Mouse (Mus musculus): Measurements from ENCODE around the gene Bloc1s5. TPM values are rescaled to one million over a fixed set of nuclear protein-coding genes. Genes with fewer than 3 reads are reported as not detected.
A peak's percentile ranks its signal among the peaks of the same experiment; 100 is the strongest.
"Not testable (repeated sequence)": the region's sequence is repeated elsewhere in the genome, so short reads cannot be mapped to it uniquely, and the experiment has no call there.

Gene Bloc1s5
- total RNA-seq (2014; fragmentation: Nextera tagmentation), result 13.1 and 18.0 TPM in 2 replicates
- 13.7 and 15.9 TPM in 2 replicates for total RNA-seq (2017)

GRCm38 (mm10) chr13:38634800-38635269 is at the start of gene Bloc1s5:
Gene Bloc1s5, minus strand, starts transcription at chr13:38635109.
- ATAC-seq (replicated peaks; ENCODE audit: low FRiP score, low TSS enrichment, poor library complexity, severe bottlenecking), result peak; percentile 83

DNA sequence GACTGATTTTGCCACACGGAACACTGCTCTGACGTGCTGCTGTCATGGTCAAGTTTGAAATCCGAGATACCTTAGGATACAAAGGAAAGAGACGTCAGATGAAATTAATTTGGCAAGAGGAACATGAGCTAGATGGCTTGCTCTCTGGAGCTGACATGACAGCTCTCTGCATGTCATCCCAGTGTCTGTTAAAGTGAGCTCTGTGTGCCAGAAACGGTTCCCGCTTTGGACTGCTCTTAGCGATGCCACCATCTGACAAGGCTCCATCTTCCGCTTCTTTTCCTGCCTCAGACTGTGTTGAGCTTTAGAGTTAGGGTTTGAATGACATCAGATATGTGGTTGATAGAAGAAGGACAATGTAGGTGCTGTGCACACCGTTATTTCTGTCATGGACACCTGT is 37.4 kb upstream of the Bloc1s5 start:
- no peak for ATAC-seq (replicated peaks; ENCODE audit: low FRiP score, low TSS enrichment, poor library complexity, severe bottlenecking)

GRCm38 (mm10) chr13:38671451-38671850 is 36.5 kb upstream of the Bloc1s5 start:
- ATAC-seq (replicated peaks; ENCODE audit: low FRiP score, low TSS enrichment, poor library complexity, severe bottlenecking), result not testable (repeated sequence)

- ATAC-seq (replicated peaks; ENCODE audit: low FRiP score, low TSS enrichment, poor library complexity, severe bottlenecking), result no peak
Measured at GRCm38 (mm10) chr13:38670051-38670450, 35.1 kb upstream of the Bloc1s5 start.

GRCm38 (mm10) chr13:38668514-38668913 is 33.6 kb upstream of the Bloc1s5 start:
- ATAC-seq (replicated peaks; ENCODE audit: low FRiP score, low TSS enrichment, poor library complexity, severe bottlenecking), result peak; percentile 88

DNA sequence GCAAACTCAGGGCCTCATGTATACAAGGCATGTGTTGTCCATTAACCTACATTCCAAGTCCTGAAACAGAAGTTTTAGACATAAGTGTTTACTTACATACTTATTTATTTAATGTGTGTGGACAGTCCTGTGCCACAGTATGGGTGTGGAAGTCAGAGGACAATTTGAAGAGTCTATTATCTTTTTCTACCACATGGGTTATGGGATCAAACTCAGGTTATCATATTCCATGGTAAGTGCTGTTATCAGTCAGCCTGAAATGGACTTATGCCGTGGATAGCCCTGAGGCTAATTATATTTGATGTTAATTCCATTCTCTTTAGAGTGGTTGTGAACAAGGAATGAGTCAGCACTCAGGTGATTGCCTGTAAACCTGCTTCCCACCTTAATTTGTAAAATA is 29.8 kb upstream of the Bloc1s5 start:
- peak; percentile 94 for ATAC-seq (replicated peaks; ENCODE audit: low FRiP score, low TSS enrichment, poor library complexity, severe bottlenecking)

GRCm38 (mm10) chr13:38659524-38660136 is 24.7 kb upstream of the Bloc1s5 start:
- ATAC-seq (replicated peaks; ENCODE audit: low FRiP score, low TSS enrichment, poor library complexity, severe bottlenecking), result no peak

GRCm38 (mm10) chr13:38658528-38659280 is 23.8 kb upstream of the Bloc1s5 start, which contains the start of gene Eef1e1:
Gene Eef1e1, minus strand, starts transcription at chr13:38659058.
- peak; percentile 97 for ATAC-seq (replicated peaks; ENCODE audit: low FRiP score, low TSS enrichment, poor library complexity, severe bottlenecking)

DNA sequence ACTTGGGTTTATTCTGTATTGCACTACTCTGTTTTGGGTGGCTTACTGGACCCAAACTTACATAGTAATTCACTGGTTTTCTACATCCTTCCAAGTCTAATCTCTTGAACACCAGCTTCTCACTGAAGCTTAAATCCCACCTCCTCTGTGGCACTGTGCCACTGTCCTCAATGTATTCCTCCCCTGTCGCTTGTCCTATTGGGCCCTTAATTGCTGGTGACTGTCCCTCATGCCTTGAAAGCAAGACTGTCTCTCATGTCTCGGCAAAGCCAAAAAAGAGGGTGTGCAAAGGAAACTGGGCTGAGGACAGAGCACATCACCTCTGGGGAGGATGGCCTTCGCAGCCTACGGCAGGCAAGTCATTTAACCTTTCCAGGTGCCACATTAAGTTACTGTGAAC is 23.0 kb upstream of the Bloc1s5 start:
- ATAC-seq (replicated peaks; ENCODE audit: low FRiP score, low TSS enrichment, poor library complexity, severe bottlenecking), result peak; percentile 56

DNA sequence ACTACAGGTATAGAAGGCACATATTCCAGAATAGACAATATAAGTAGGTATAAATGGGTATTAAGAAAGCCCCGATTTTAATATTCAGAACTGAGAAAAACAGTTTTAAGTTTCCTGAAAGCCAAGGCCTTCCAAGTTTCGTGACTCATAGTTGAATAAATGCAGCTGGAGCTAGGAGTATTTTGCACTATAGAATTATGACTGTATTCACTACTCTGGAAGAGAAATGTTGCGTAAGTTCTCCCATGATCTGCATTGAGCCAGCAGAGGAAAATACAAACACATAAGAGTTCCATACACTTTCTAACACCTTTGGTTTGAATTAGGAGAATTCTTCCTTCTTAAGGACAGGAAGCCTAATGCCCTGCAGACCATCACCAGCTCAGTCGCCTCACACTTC is 15.4 kb upstream of the Bloc1s5 start:
- no peak for ATAC-seq (replicated peaks; ENCODE audit: low FRiP score, low TSS enrichment, poor library complexity, severe bottlenecking)

GRCm38 (mm10) chr13:38649069-38649468 is 14.2 kb upstream of the Bloc1s5 start:
- ATAC-seq (replicated peaks; ENCODE audit: low FRiP score, low TSS enrichment, poor library complexity, severe bottlenecking), result no peak

- no peak for ATAC-seq (replicated peaks; ENCODE audit: low FRiP score, low TSS enrichment, poor library complexity, severe bottlenecking)
Measured at GRCm38 (mm10) chr13:38641414-38641813, 6.5 kb upstream of the Bloc1s5 start.

DNA sequence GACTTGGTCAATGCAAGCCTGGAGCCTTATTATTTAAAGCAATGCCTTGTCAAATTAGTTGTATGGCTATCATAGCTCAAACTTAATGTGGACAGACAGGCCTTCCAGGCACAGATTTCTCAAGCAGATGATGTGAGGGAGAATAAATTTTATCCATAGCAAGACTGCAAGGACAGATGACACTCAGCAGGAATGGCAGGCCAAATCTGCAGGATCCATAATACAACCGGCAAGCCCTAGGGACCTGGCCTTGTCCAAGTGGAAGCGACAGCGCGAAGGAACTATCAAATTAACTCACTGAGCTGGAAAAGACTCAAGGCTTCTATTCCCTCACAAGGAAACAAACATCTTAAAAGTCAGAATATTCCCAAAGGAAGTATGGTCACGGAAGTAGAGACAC is 6.1 kb upstream of the Bloc1s5 start:
- ATAC-seq (replicated peaks; ENCODE audit: low FRiP score, low TSS enrichment, poor library complexity, severe bottlenecking), result no peak

DNA sequence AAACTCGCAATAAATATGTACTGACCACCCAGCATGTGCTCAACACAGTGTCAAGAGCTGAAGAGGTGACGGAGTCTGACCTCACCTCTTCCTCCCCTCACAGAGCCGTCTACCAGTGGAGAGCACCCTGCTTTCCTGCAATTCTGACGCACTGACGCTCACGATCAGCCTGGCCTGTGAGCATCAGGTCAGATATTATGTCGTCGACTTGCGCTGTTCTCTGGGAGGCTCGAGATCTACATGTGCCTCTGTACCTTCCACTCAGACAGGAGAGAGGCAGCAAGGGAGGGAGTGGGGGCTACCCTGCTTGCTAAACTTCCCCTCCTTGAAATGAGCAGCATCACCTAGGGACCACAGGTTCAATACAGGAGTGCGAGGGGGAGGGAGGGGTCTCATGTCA is 3.8 kb upstream of the Bloc1s5 start:
- ATAC-seq (replicated peaks; ENCODE audit: low FRiP score, low TSS enrichment, poor library complexity, severe bottlenecking), result no peak

GRCm38 (mm10) chr13:38634256-38634799 is 581 bp downstream of the Bloc1s5 start:
- peak; percentile 35 for ATAC-seq (replicated peaks; ENCODE audit: low FRiP score, low TSS enrichment, poor library complexity, severe bottlenecking)

GRCm38 (mm10) chr13:38633287-38634000 is 1.5 kb downstream of the Bloc1s5 start:
- ATAC-seq (replicated peaks; ENCODE audit: low FRiP score, low TSS enrichment, poor library complexity, severe bottlenecking), result no peak

DNA sequence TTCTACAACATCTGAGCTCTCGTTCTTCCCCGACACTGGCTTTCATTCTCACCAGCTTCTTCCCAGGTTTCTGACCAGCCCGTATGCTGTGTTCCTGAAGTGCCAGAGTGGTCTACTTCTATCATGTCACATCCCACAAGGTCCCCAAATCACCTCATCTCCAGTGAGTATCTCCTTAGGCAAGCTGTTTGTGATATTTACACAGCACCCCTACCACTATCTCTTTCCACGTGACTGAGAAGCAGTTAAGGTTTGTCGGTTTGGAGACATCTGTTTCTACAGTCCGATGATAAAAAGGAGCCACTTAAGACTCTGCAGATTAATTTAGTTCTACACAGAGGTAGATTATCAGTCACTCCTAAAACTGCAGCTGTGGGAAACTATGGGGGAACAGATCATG is 2.4 kb downstream of the Bloc1s5 start:
- peak; percentile 62 for ATAC-seq (replicated peaks; ENCODE audit: low FRiP score, low TSS enrichment, poor library complexity, severe bottlenecking)

GRCm38 (mm10) chr13:38626229-38626525 is 8.7 kb downstream of the Bloc1s5 start:
- ATAC-seq (replicated peaks; ENCODE audit: low FRiP score, low TSS enrichment, poor library complexity, severe bottlenecking), result no peak

- peak; percentile 65 for ATAC-seq (replicated peaks; ENCODE audit: low FRiP score, low TSS enrichment, poor library complexity, severe bottlenecking)
Measured at GRCm38 (mm10) chr13:38625492-38626228, 9.2 kb downstream of the Bloc1s5 start.

Measured in megakaryocyte-erythroid progenitor cell, adult 5-6 weeks (primary cell).